Mouse (Mus musculus) forebrain, embryonic 13.5 days (tissue): Measurements from ENCODE around the gene Hrasls5. TPM values are rescaled to one million over a fixed set of nuclear protein-coding genes. Genes with fewer than 3 reads are reported as not detected.

Source experiments
- ATAC-seq: fragments of 200-750 bp; cut with Nextera tagmentation; 2 replicates; pipeline ENCODE4 v1.8.0; 2017
- H3K27ac ChIP-seq: fragments of 300-500 bp; sonication (generic); 2 replicates; pipeline ENCODE4 v1.5.1; 2015; ENCODE audit warnings: inconsistent platforms, mild to moderate bottlenecking, moderate library complexity
- H3K27me3 ChIP-seq: fragments of 300-500 bp; sonication (generic); 2 replicates; pipeline ENCODE4 v1.6.1; 2015; ENCODE audit warnings: mild to moderate bottlenecking, inconsistent platforms
- H3K36me3 ChIP-seq: fragments of 300-500 bp; sonication (generic); 2 replicates; pipeline ENCODE4 v1.6.1; 2015; ENCODE audit warnings: mild to moderate bottlenecking, inconsistent platforms; ENCODE audit not compliant: poor library complexity, severe bottlenecking
- H3K4me1 ChIP-seq: fragments of 300-500 bp; sonication (generic); 2 replicates; pipeline ENCODE4 v1.6.1; 2015; ENCODE audit warnings: inconsistent platforms
- H3K4me2 ChIP-seq: fragments of 300-500 bp; sonication (generic); 2 replicates; pipeline ENCODE4 v1.6.1; 2015; ENCODE audit warnings: inconsistent platforms, mild to moderate bottlenecking, moderate library complexity
- H3K4me3 ChIP-seq: fragments of 300-500 bp; sonication (generic); 2 replicates; pipeline ENCODE4 v1.5.1; 2015; ENCODE audit warnings: mild to moderate bottlenecking, inconsistent platforms
- H3K9ac ChIP-seq: fragments of 300-500 bp; sonication (generic); 2 replicates; pipeline ENCODE4 v1.6.1; 2015; ENCODE audit warnings: mild to moderate bottlenecking, inconsistent platforms
- H3K9me3 ChIP-seq: fragments of 300-500 bp; sonication (generic); replicated peaks from 2 replicates; pipeline ENCODE4 v1.6.1; 2016; ENCODE audit warnings: inconsistent platforms
- WGBS: fragments of 180-500 bp; shearing (Covaris S2); methylation state at CpG from one replicate; pipeline ENCODE4 v1.1.7; 2015; 5-methylcytosine and 5-hydroxymethylcytosine counted together
- polyA plus RNA-seq: library from polyadenylated mRNA; unstranded; fragments of >200 nt; fragmentation: Nextera tagmentation; extraction: Ambion mirVana; gene quantifications from 2 replicates; pipeline ENCODE4 v1.2.1, GENCODE M21; 2015

Hrasls5 gene
- polyA plus RNA-seq, 1 experiment from 2014 or later, result not detected

GRCm38 (mm10) chr19:7585764-7586163, 26.6 kb upstream of the Hrasls5 start:
- no peak overlapping the region for H3K27ac ChIP-seq
- no peaks in the 10 kb centered on the region for H3K27me3 ChIP-seq
- no peaks in the 10 kb centered on the region for H3K4me1 ChIP-seq
- no peak overlapping the region for H3K4me3 ChIP-seq
- 94% methylated on average over 6 of the region's 6 CpGs for WGBS
- no peaks in the 10 kb centered on the region for H3K36me3 ChIP-seq
- ATAC-seq, result no peak
- H3K4me2 ChIP-seq, result no peak overlapping the region
- H3K9ac ChIP-seq, result no peak overlapping the region
- no peaks in the 10 kb centered on the region for H3K9me3 ChIP-seq

- H3K4me2 ChIP-seq, result no peak overlapping the region
- no peaks in the 10 kb centered on the region for H3K27me3 ChIP-seq
- ATAC-seq, result no peak
- no peaks in the 10 kb centered on the region for H3K36me3 ChIP-seq
- no peaks in the 10 kb centered on the region for H3K9me3 ChIP-seq
- H3K4me1 ChIP-seq, result no peaks in the 10 kb centered on the region
- no peak overlapping the region for H3K27ac ChIP-seq
- H3K9ac ChIP-seq, result no peak overlapping the region
- no peak overlapping the region for H3K4me3 ChIP-seq
These were observed 21.5 kb upstream of the Hrasls5 start for GRCm38 (mm10) chr19:7590795-7591194.

- Histone ChIP-seq H3K36me3 (no peaks in the 10 kb centered on the region), H3K4me3 (no peak overlapping the region), H3K9me3 (no peaks in the 10 kb centered on the region), H3K4me1 (no peaks in the 10 kb centered on the region), H3K27ac (no peak overlapping the region), H3K27me3 (no peaks in the 10 kb centered on the region), H3K9ac (no peak overlapping the region), H3K4me2 (no peak overlapping the region)
- no peak for ATAC-seq
- WGBS, result 73% methylated on average over 3 of the region's 3 CpGs
These were observed 20.3 kb upstream of the Hrasls5 start for GRCm38 (mm10) chr19:7592018-7592417.

GRCm38 (mm10) chr19:7595534-7595933, 16.8 kb upstream of the Hrasls5 start:
- no peak for ATAC-seq
- H3K4me2 ChIP-seq, result no peak overlapping the region
- WGBS, result 25% methylated on average over 2 of the region's 2 CpGs

GRCm38 (mm10) chr19:7598481-7598880, 13.9 kb upstream of the Hrasls5 start:
- Histone ChIP-seq H3K4me1 (peaks cover 10% of the 10 kb centered on the region), H3K4me3 (no peak overlapping the region), H3K4me2 (no peak overlapping the region), H3K27ac (no peak overlapping the region), H3K9ac (no peak overlapping the region), H3K36me3 (no peaks in the 10 kb centered on the region), H3K27me3 (peaks cover 2% of the 10 kb centered on the region; the same call in 1 of the 2 replicates), H3K9me3 (no peaks in the 10 kb centered on the region)
- WGBS, result 72% methylated on average over 4 of the region's 4 CpGs
- no peak for ATAC-seq

More at GRCm38 (mm10) chr19:7595534-7595933, 16.8 kb upstream of the Hrasls5 start:
- Histone ChIP-seq H3K4me1 (peaks cover 2% of the 10 kb centered on the region; the same call in 1 of the 2 replicates), H3K27me3 (no peaks in the 10 kb centered on the region), H3K4me3 (no peak overlapping the region), H3K36me3 (no peaks in the 10 kb centered on the region), H3K9ac (no peak overlapping the region), H3K9me3 (no peaks in the 10 kb centered on the region), H3K27ac (no peak overlapping the region)

- no peak for ATAC-seq
- H3K4me2 ChIP-seq, result no peak overlapping the region
- no peak overlapping the region for H3K4me3 ChIP-seq
- no peaks in the 10 kb centered on the region for H3K9me3 ChIP-seq
- 86% methylated on average over 4 of the region's 4 CpGs for WGBS
- H3K36me3 ChIP-seq, result no peaks in the 10 kb centered on the region
- H3K9ac ChIP-seq, result no peak overlapping the region
- peaks cover 7% of the 10 kb centered on the region for H3K27me3 ChIP-seq
- no peak overlapping the region for H3K27ac ChIP-seq
- H3K4me1 ChIP-seq, result peaks cover 27% of the 10 kb centered on the region
These were observed 10.8 kb upstream of the Hrasls5 start for GRCm38 (mm10) chr19:7601551-7601950.

GRCm38 (mm10) chr19:7604107-7604506, 8.2 kb upstream of the Hrasls5 start:
- H3K27me3 ChIP-seq, result peaks cover 7% of the 10 kb centered on the region
- no peak overlapping the region for H3K4me2 ChIP-seq
- H3K9ac ChIP-seq, result no peak overlapping the region
- H3K4me3 ChIP-seq, result no peak overlapping the region
- no peaks in the 10 kb centered on the region for H3K36me3 ChIP-seq
- H3K27ac ChIP-seq, result no peak overlapping the region
- 95% methylated on average over 10 of the region's 10 CpGs for WGBS
- H3K9me3 ChIP-seq, result no peaks in the 10 kb centered on the region
- H3K4me1 ChIP-seq, result peaks cover 45% of the 10 kb centered on the region
- ATAC-seq, result no peak

- ATAC-seq, result no peak
- Histone ChIP-seq H3K27me3 (peaks cover 11% of the 10 kb centered on the region), H3K9me3 (no peaks in the 10 kb centered on the region), H3K9ac (no peak overlapping the region), H3K4me2 (no peak overlapping the region), H3K27ac (peak overlapping the region; percentile 77), H3K4me3 (no peak overlapping the region), H3K36me3 (no peaks in the 10 kb centered on the region), H3K4me1 (peaks cover 45% of the 10 kb centered on the region)
These were observed 7.3 kb upstream of the Hrasls5 start for GRCm38 (mm10) chr19:7605013-7605412.

GRCm38 (mm10) chr19:7605930-7606783, 6.2 kb upstream of the Hrasls5 start:
- H3K36me3 ChIP-seq, result no peaks in the 10 kb centered on the region
- peak overlapping the region; percentile 46 for H3K9ac ChIP-seq
- peak overlapping the region; percentile 33 for H3K4me3 ChIP-seq
- H3K4me1 ChIP-seq, result peaks cover 37% of the 10 kb centered on the region
- H3K9me3 ChIP-seq, result no peaks in the 10 kb centered on the region
- H3K27ac ChIP-seq, result peak overlapping the region; percentile 93
- H3K4me2 ChIP-seq, result peak overlapping the region; percentile 64
- 2% methylated on average over 15 of the region's 15 CpGs for WGBS
- peaks cover 19% of the 10 kb centered on the region for H3K27me3 ChIP-seq
- peak; percentile 93 for ATAC-seq

- Histone ChIP-seq H3K27me3 (peaks cover 27% of the 10 kb centered on the region), H3K4me3 (peak within 1 kb of the TSS; percentile 33), H3K4me1 (peaks cover 40% of the 10 kb centered on the region), H3K36me3 (no peaks in the 10 kb centered on the region), H3K9ac (peak within 1 kb of the TSS; percentile 46), H3K4me2 (peak within 1 kb of the TSS; percentile 64), H3K27ac (peak within 1 kb of the TSS; percentile 93), H3K9me3 (no peaks in the 10 kb centered on the region)
- peak; percentile 36 for ATAC-seq
- WGBS, result 7% methylated on average over 15 of the region's 15 CpGs
These were observed 5.3 kb upstream of the Hrasls5 start, which contains the start of gene Lgals12 for GRCm38 (mm10) chr19:7606801-7607689. Gene Lgals12, minus strand, starts transcription at chr19:7607193.

GRCm38 (mm10) chr19:7607690-7608201, 4.6 kb upstream of the Hrasls5 start:
- no peaks in the 10 kb centered on the region for H3K9me3 ChIP-seq
- WGBS, result 78% methylated on average over 7 of the region's 7 CpGs
- ATAC-seq, result no peak
- peaks cover 46% of the 10 kb centered on the region for H3K4me1 ChIP-seq
- peak overlapping the region; percentile 93 for H3K27ac ChIP-seq
- H3K4me3 ChIP-seq, result no peak overlapping the region
- no peak overlapping the region for H3K9ac ChIP-seq
- peaks cover 32% of the 10 kb centered on the region for H3K27me3 ChIP-seq
- 0 out of 2 replicates have a peak overlapping the region, but pooled peaks have one; percentile 64 for H3K4me2 ChIP-seq
- H3K36me3 ChIP-seq, result no peaks in the 10 kb centered on the region

GRCm38 (mm10) chr19:7613151-7613550, 810 bp downstream of the Hrasls5 start:
- Histone ChIP-seq H3K27me3 (peaks cover 38% of the 10 kb centered on the region), H3K4me1 (peaks cover 13% of the 10 kb centered on the region), H3K9me3 (no peaks in the 10 kb centered on the region), H3K27ac (no peak overlapping the region), H3K36me3 (no peaks in the 10 kb centered on the region), H3K4me3 (no peak overlapping the region), H3K4me2 (no peak overlapping the region), H3K9ac (no peak overlapping the region)
- ATAC-seq, result no peak
- WGBS, result 80% methylated on average over 7 of the region's 7 CpGs
